Mouse (Mus musculus): ENCODE data around the gene Wfdc5. TPM values are rescaled to one million over a fixed set of nuclear protein-coding genes. Genes with fewer than 3 reads are reported as not detected.
"Not testable (repeated sequence)": the region's sequence is repeated elsewhere in the genome, so short reads cannot be mapped to it uniquely, and the experiment has no call there.

The Wfdc5 gene
- not detected in 2 replicates for polyA plus RNA-seq (2014; fragmentation: Nextera tagmentation; extraction: Ambion mirVana)

DNA sequence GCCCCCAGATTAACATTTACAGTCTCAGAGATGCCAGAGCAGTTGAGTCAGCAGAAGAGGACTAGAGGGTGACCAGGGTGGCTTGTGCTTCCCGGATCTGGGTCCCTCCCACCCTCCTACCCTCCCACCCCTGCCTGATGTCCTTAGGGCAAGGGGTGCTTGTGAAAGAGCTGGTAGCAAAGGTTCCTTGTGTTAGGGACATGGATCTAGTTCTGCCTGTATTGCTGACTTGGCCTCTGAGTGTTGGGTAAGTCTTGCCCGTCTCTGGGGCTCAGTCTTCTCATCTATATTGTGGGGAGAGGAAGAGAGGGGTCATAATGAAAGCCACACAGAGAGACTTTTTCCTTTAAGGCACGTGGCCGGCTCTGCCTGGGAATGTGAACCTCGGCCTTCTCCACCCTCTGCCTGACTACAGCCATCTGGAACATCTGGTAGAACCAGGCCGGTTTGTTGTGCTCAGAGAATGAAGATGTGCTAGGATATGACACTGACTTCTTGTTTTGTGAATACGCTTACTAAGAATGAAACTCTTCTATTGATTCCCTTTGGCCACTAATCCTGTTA is at the start of gene Wfdc5:
Gene Wfdc5 (minus strand): TSS at position 51 of the 564 bp plus-strand sequence.
- DNase-seq (ENCODE audit: low spot score) (no peak), ATAC-seq (no peak)
- no peak within 1 kb of the TSS for H3K9ac ChIP-seq (ENCODE audit: low read length)
- no peak within 1 kb of the TSS for H3K4me2 ChIP-seq (ENCODE audit: low read length)
- 89% methylated on average over 7 of the region's 7 CpGs for WGBS
- no peak within 1 kb of the TSS for H3K4me3 ChIP-seq (ENCODE audit: low read depth, low read length)
- no peak within 1 kb of the TSS for H3K27ac ChIP-seq (ENCODE audit: low read depth, low read length)
- no peaks in the 10 kb centered on the region for H3K36me3 ChIP-seq (ENCODE audit: control insufficient read depth, insufficient read depth, low read length)
- H3K27me3 ChIP-seq (replicated peaks; ENCODE audit: control insufficient read depth, insufficient read depth, low read length) = no peaks in the 10 kb centered on the region
- H3K9me3 ChIP-seq (replicated peaks; ENCODE audit: control insufficient read depth, low read length) = no peaks in the 10 kb centered on the region
- no peaks in the 10 kb centered on the region for H3K4me1 ChIP-seq (ENCODE audit: control insufficient read depth, insufficient read depth, low read length)

- no peaks in the 10 kb centered on the region for H3K27me3 ChIP-seq (replicated peaks; ENCODE audit: control insufficient read depth, insufficient read depth, low read length)
- no peak overlapping the region for H3K4me2 ChIP-seq (ENCODE audit: low read length)
- H3K36me3 ChIP-seq (ENCODE audit: control insufficient read depth, insufficient read depth, low read length) = no peaks in the 10 kb centered on the region
- ATAC-seq (no peak), DNase-seq (ENCODE audit: low spot score) (no peak)
- no peaks in the 10 kb centered on the region for H3K4me1 ChIP-seq (ENCODE audit: control insufficient read depth, insufficient read depth, low read length)
- WGBS = 82% methylated on average over 8 of the region's 8 CpGs
- no peak overlapping the region for H3K9ac ChIP-seq (ENCODE audit: low read length)
- no peaks in the 10 kb centered on the region for H3K9me3 ChIP-seq (replicated peaks; ENCODE audit: control insufficient read depth, low read length)
- no peak overlapping the region for H3K4me3 ChIP-seq (ENCODE audit: low read depth, low read length)
- H3K27ac ChIP-seq (ENCODE audit: low read depth, low read length) = no peak overlapping the region
These were observed 46.0 kb upstream of the Wfdc5 start for GRCm38 (mm10) chr2:164228361-164229070.

- ATAC-seq = no peak
- 84% methylated on average over 11 of the region's 11 CpGs for WGBS
These were observed 39.0 kb upstream of the Wfdc5 start, which contains the start of gene Wfdc15b for GRCm38 (mm10) chr2:164221522-164221921. Gene Wfdc15b, minus strand, starts transcription at chr2:164221660.

DNA sequence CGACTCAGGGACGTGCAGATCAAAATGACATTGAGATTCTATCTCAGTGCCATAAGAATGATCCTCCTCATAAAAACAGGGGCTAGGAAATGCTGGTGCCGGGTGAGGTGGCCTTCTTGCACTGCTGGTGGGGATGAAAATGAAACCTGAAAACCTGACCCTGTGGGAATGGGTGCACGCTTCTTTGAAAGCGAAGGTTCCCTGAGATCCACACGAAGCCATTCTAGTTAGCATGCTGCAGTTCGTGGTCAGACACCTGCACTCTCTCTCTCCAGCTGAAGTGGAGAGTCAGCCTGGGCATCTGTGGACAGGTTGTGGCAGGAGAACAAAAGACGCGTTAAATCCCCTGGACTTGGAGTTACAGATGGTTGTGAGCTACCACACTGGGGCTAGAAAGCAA is 36.8 kb upstream of the Wfdc5 start:
- no peaks in the 10 kb centered on the region for H3K36me3 ChIP-seq (ENCODE audit: control insufficient read depth, insufficient read depth, low read length)
- no peak overlapping the region for H3K27ac ChIP-seq (ENCODE audit: low read depth, low read length)
- no peaks in the 10 kb centered on the region for H3K27me3 ChIP-seq (replicated peaks; ENCODE audit: control insufficient read depth, insufficient read depth, low read length)
- no peaks in the 10 kb centered on the region for H3K4me1 ChIP-seq (ENCODE audit: control insufficient read depth, insufficient read depth, low read length)
- ATAC-seq (no peak), DNase-seq (ENCODE audit: low spot score) (no peak)
- WGBS = 83% methylated on average over 9 of the region's 9 CpGs
- no peaks in the 10 kb centered on the region for H3K9me3 ChIP-seq (replicated peaks; ENCODE audit: control insufficient read depth, low read length)
- H3K9ac ChIP-seq (ENCODE audit: low read length) = no peak overlapping the region
- H3K4me2 ChIP-seq (ENCODE audit: low read length) = no peak overlapping the region
- H3K4me3 ChIP-seq (ENCODE audit: low read depth, low read length) = no peak overlapping the region

More at GRCm38 (mm10) chr2:164221522-164221921, 39.0 kb upstream of the Wfdc5 start, which contains the start of gene Wfdc15b:
- no peaks in the 10 kb centered on the region for H3K27me3 ChIP-seq (replicated peaks; ENCODE audit: control insufficient read depth, insufficient read depth, low read length)
- H3K4me2 ChIP-seq (ENCODE audit: low read length) = no peak within 1 kb of the TSS
- no peaks in the 10 kb centered on the region for H3K36me3 ChIP-seq (ENCODE audit: control insufficient read depth, insufficient read depth, low read length)
- no peak within 1 kb of the TSS for H3K27ac ChIP-seq (ENCODE audit: low read depth, low read length)
- H3K4me1 ChIP-seq (ENCODE audit: control insufficient read depth, insufficient read depth, low read length) = no peaks in the 10 kb centered on the region
- no peaks in the 10 kb centered on the region for H3K9me3 ChIP-seq (replicated peaks; ENCODE audit: control insufficient read depth, low read length)
- no peak for DNase-seq (ENCODE audit: low spot score)
- H3K4me3 ChIP-seq (ENCODE audit: low read depth, low read length) = no peak within 1 kb of the TSS
- no peak within 1 kb of the TSS for H3K9ac ChIP-seq (ENCODE audit: low read length)

DNA sequence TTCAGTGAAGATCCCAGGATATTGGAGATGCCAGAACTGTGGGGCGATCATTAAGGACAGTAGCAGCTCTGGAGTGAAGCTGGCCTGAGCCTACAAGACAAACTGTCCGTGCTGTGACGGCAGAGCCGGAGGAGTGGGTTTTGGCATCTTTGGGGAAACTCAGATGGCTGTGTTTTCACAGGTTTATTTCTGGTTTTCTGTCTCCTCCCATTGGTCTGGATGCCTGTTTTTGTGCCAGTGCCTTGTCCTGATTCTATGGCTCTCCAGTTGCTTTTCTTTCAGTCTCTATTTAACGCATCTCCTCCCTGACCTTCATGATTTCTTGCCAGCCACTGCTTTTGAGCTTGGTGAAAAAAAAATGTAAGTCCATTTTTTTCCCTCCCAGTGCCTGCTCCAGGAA is 30.2 kb upstream of the Wfdc5 start:
- no peak overlapping the region for H3K9ac ChIP-seq (ENCODE audit: low read length)
- no peaks in the 10 kb centered on the region for H3K36me3 ChIP-seq (ENCODE audit: control insufficient read depth, insufficient read depth, low read length)
- ATAC-seq (no peak), DNase-seq (ENCODE audit: low spot score) (no peak)
- WGBS = 91% methylated on average over 5 of the region's 5 CpGs
- H3K27me3 ChIP-seq (replicated peaks; ENCODE audit: control insufficient read depth, insufficient read depth, low read length) = no peaks in the 10 kb centered on the region
- H3K27ac ChIP-seq (ENCODE audit: low read depth, low read length) = no peak overlapping the region
- no peaks in the 10 kb centered on the region for H3K4me1 ChIP-seq (ENCODE audit: control insufficient read depth, insufficient read depth, low read length)
- H3K4me2 ChIP-seq (ENCODE audit: low read length) = no peak overlapping the region
- no peaks in the 10 kb centered on the region for H3K9me3 ChIP-seq (replicated peaks; ENCODE audit: control insufficient read depth, low read length)
- H3K4me3 ChIP-seq (ENCODE audit: low read depth, low read length) = no peak overlapping the region

- H3K27ac ChIP-seq (ENCODE audit: low read depth, low read length) = no peak overlapping the region
- DNase-seq (ENCODE audit: low spot score) (no peak), ATAC-seq (no peak)
- H3K4me2 ChIP-seq (ENCODE audit: low read length) = no peak overlapping the region
- H3K9ac ChIP-seq (ENCODE audit: low read length) = no peak overlapping the region
- H3K4me1 ChIP-seq (ENCODE audit: control insufficient read depth, insufficient read depth, low read length) = no peaks in the 10 kb centered on the region
- no peaks in the 10 kb centered on the region for H3K27me3 ChIP-seq (replicated peaks; ENCODE audit: control insufficient read depth, insufficient read depth, low read length)
- no peaks in the 10 kb centered on the region for H3K36me3 ChIP-seq (ENCODE audit: control insufficient read depth, insufficient read depth, low read length)
- no peak overlapping the region for H3K4me3 ChIP-seq (ENCODE audit: low read depth, low read length)
- H3K9me3 ChIP-seq (replicated peaks; ENCODE audit: control insufficient read depth, low read length) = no peaks in the 10 kb centered on the region
- 88% methylated on average over 4 of the region's 4 CpGs for WGBS
These were observed 28.4 kb upstream of the Wfdc5 start for GRCm38 (mm10) chr2:164210892-164211291.

DNA sequence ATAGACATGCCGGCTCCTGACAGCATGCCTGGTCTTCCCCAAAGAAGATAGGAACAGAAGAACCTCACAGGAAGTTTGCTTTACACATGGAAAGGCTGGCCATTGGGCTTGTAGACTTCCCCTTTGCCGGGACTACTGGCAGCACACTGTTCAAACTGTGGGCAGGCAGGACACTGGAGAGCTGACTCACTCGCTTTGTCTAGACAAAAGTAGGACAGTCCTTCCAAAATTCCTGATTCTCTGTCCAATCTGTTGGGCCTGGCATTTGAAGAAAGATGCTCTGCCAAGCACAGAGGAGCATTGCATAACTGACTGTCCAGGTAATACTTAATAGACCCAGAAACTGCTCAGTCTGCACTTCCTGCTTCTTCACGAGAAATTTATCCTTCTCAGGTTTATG is 24.1 kb upstream of the Wfdc5 start:
- no peaks in the 10 kb centered on the region for H3K9me3 ChIP-seq (replicated peaks; ENCODE audit: control insufficient read depth, low read length)
- no peak for DNase-seq (ENCODE audit: low spot score)
- no peaks in the 10 kb centered on the region for H3K27me3 ChIP-seq (replicated peaks; ENCODE audit: control insufficient read depth, insufficient read depth, low read length)
- no peak for ATAC-seq
- H3K9ac ChIP-seq (ENCODE audit: low read length) = no peak overlapping the region
- 91% methylated on average over 4 of the region's 4 CpGs for WGBS
- no peaks in the 10 kb centered on the region for H3K4me1 ChIP-seq (ENCODE audit: control insufficient read depth, insufficient read depth, low read length)
- H3K27ac ChIP-seq (ENCODE audit: low read depth, low read length) = no peak overlapping the region
- no peaks in the 10 kb centered on the region for H3K36me3 ChIP-seq (ENCODE audit: control insufficient read depth, insufficient read depth, low read length)
- H3K4me3 ChIP-seq (ENCODE audit: low read depth, low read length) = no peak overlapping the region
- H3K4me2 ChIP-seq (ENCODE audit: low read length) = no peak overlapping the region

- not testable (repeated sequence) for H3K27ac ChIP-seq (ENCODE audit: low read depth, low read length); H3K9ac ChIP-seq (ENCODE audit: low read length); H3K4me2 ChIP-seq (ENCODE audit: low read length); DNase-seq (ENCODE audit: low spot score); H3K4me1 ChIP-seq (ENCODE audit: control insufficient read depth, insufficient read depth, low read length); ATAC-seq; H3K4me3 ChIP-seq (ENCODE audit: low read depth, low read length); H3K27me3 ChIP-seq (replicated peaks; ENCODE audit: control insufficient read depth, insufficient read depth, low read length); H3K36me3 ChIP-seq (ENCODE audit: control insufficient read depth, insufficient read depth, low read length); H3K9me3 ChIP-seq (replicated peaks; ENCODE audit: control insufficient read depth, low read length)
- WGBS = 91% methylated on average over 10 of the region's 10 CpGs
These were observed 23.5 kb upstream of the Wfdc5 start for GRCm38 (mm10) chr2:164206011-164206410.

DNA sequence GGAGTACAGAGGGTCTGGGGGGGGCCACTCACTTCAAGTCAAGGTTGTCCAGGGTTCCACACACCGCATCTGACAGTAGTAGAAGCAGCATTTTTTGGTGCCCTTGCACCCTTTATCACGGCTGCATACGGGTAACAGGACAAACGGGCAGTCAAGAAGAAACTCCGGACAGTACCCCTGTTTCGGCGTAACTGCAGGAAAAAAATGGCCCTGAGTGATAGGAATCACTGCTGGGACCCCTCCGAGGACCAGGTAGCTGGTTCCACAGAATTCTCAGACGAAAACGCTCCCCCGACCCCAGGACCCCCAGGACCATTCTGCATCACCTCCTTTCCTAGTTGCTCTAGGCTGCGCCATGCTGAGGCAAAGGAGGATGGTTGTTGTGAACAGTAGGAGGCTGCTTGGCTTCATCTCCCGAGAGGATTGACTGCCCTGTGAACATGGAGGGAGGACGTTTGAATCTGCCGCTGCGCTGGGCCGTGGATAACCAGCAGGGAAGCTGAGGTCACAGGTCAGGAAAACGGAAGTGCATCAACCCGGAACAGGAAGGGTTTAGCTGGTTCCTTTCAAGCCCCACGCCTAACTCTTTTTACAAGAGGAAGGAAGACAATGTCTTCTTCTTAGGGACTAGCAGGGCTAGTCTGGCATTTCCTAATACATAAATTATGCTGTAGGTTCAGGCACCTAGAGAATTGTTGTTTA is 17.2 kb upstream of the Wfdc5 start, which contains the start of gene Wfdc15a:
Gene Wfdc15a (minus strand): TSS at position 505 of the 702 bp plus-strand sequence.
- 81% methylated on average over 20 of the region's 20 CpGs for WGBS
- no peak within 1 kb of the TSS for H3K4me2 ChIP-seq (ENCODE audit: low read length)

More for the DNA sequence above, 17.2 kb upstream of the Wfdc5 start, which contains the start of gene Wfdc15a:
- Histone ChIP-seq H3K27me3 (replicated peaks; ENCODE audit: control insufficient read depth, insufficient read depth, low read length) (no peaks in the 10 kb centered on the region), H3K36me3 (ENCODE audit: control insufficient read depth, insufficient read depth, low read length) (no peaks in the 10 kb centered on the region), H3K9me3 (replicated peaks; ENCODE audit: control insufficient read depth, low read length) (no peaks in the 10 kb centered on the region), H3K27ac (ENCODE audit: low read depth, low read length) (no peak within 1 kb of the TSS), H3K4me1 (ENCODE audit: control insufficient read depth, insufficient read depth, low read length) (no peaks in the 10 kb centered on the region), H3K9ac (ENCODE audit: low read length) (no peak within 1 kb of the TSS), H3K4me3 (ENCODE audit: low read depth, low read length) (no peak within 1 kb of the TSS)
- DNase-seq (ENCODE audit: low spot score) (no peak), ATAC-seq (no peak)
